Mouse (Mus musculus) midbrain, embryonic 13.5 days (tissue): ENCODE measurements around the gene Sit1. TPM values are rescaled to one million over a fixed set of nuclear protein-coding genes. Genes with fewer than 3 reads are reported as not detected.

ENCODE experiments used
- ATAC-seq: fragments of 200-750 bp; cut with Nextera tagmentation; 2 replicates; pipeline ENCODE4 v1.8.0; 2017; ENCODE audit warnings: mild to moderate bottlenecking, moderate TSS enrichment, moderate library complexity
- H3K27ac ChIP-seq: fragments of 300-500 bp; sonication (generic); 2 replicates; pipeline ENCODE4 v1.5.1; 2015; ENCODE audit warnings: inconsistent platforms, mild to moderate bottlenecking, moderate library complexity
- H3K27me3 ChIP-seq: fragments of 300-500 bp; sonication (generic); 2 replicates; pipeline ENCODE4 v1.6.1; 2015; ENCODE audit warnings: mild to moderate bottlenecking, inconsistent platforms
- H3K36me3 ChIP-seq: fragments of 300-500 bp; sonication (generic); 2 replicates; pipeline ENCODE4 v1.6.1; 2015; ENCODE audit warnings: mild to moderate bottlenecking, inconsistent platforms
- H3K4me1 ChIP-seq: fragments of 300-500 bp; sonication (generic); replicated peaks from 2 replicates; pipeline ENCODE4 v1.6.1; 2015; ENCODE audit warnings: inconsistent platforms
- H3K4me2 ChIP-seq: fragments of 300-500 bp; sonication (generic); replicated peaks from 2 replicates; pipeline ENCODE4 v1.6.1; 2015; ENCODE audit warnings: moderate library complexity, mild to moderate bottlenecking, inconsistent platforms
- H3K4me3 ChIP-seq: fragments of 300-500 bp; sonication (generic); replicated peaks from 2 replicates; pipeline ENCODE4 v1.5.1; 2015; ENCODE audit warnings: mild to moderate bottlenecking, inconsistent platforms
- H3K9ac ChIP-seq: fragments of 300-500 bp; sonication (generic); replicated peaks from 2 replicates; pipeline ENCODE4 v1.6.1; 2015; ENCODE audit warnings: mild to moderate bottlenecking, inconsistent platforms
- H3K9me3 ChIP-seq: fragments of 300-500 bp; sonication (generic); 2 replicates; pipeline ENCODE4 v1.6.1; 2016; ENCODE audit warnings: mild to moderate bottlenecking, inconsistent platforms
- WGBS: fragments of 180-500 bp; shearing (Covaris S2); methylation state at CpG from one replicate; pipeline ENCODE4 v1.1.7; 2015; 5-methylcytosine and 5-hydroxymethylcytosine counted together
- polyA plus RNA-seq: library from polyadenylated mRNA; unstranded; fragments of >200 nt; fragmentation: Nextera tagmentation; extraction: Ambion mirVana; gene quantifications from 2 replicates; pipeline ENCODE4 v1.2.1, GENCODE M21; 2015

Sit1 gene
- polyA plus RNA-seq, 1 experiment from 2014 or later = not detected

DNA sequence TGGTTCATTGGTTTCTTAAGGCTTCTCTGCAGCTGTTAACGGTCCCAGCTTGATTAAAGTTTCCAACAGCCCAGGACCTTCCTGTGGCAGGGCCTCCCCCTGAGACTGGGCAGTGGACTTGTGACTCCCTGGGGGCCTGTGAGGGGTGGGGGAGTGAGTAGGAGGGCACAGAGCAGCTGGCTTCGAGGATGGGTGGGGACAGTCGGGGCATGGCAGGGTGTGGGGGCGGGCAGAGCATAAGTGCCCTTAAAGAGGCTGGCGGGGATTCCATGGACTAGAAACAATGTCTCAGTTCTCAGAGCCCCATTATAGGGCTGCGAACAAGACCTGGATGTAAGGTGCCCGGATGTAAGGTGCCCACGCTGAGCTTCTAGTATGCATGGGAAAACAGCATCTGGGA, 26.4 kb downstream of the Sit1 start:
- 24% methylated on average over 8 of the region's 8 CpGs for WGBS

GRCm38 (mm10) chr4:43456470-43456869, 27.1 kb downstream of the Sit1 start:
- no peak for ATAC-seq
- Histone ChIP-seq H3K9ac (no peak overlapping the region), H3K4me3 (no peak overlapping the region), H3K9me3 (no peaks in the 10 kb centered on the region), H3K27me3 (peaks cover 27% of the 10 kb centered on the region), H3K4me1 (peaks cover 21% of the 10 kb centered on the region), H3K4me2 (no peak overlapping the region), H3K27ac (no peak overlapping the region), H3K36me3 (no peaks in the 10 kb centered on the region)
- WGBS = 35% methylated on average over 4 of the region's 4 CpGs

More for the DNA sequence above, 26.4 kb downstream of the Sit1 start:
- ATAC-seq = no peak
- Histone ChIP-seq H3K27ac (no peak overlapping the region), H3K27me3 (peaks cover 27% of the 10 kb centered on the region), H3K36me3 (no peaks in the 10 kb centered on the region), H3K4me3 (no peak overlapping the region), H3K4me1 (peaks cover 21% of the 10 kb centered on the region), H3K9me3 (no peaks in the 10 kb centered on the region), H3K4me2 (no peak overlapping the region), H3K9ac (no peak overlapping the region)

- WGBS = 32% methylated on average over 20 of the region's 20 CpGs
These were observed 29.3 kb downstream of the Sit1 start, which contains the start of gene Cd72 for GRCm38 (mm10) chr4:43454041-43454836. Gene Cd72 (minus strand): TSS chr4:43454628.

GRCm38 (mm10) chr4:43453413-43453812, 30.1 kb downstream of the Sit1 start:
- peak; percentile 53; the same call in 1 of the 2 replicates for ATAC-seq
- Histone ChIP-seq H3K27ac (no peak overlapping the region), H3K4me3 (peak overlapping the region; percentile 13), H3K4me1 (peaks cover 21% of the 10 kb centered on the region), H3K9me3 (no peaks in the 10 kb centered on the region), H3K27me3 (peaks cover 27% of the 10 kb centered on the region), H3K4me2 (peak overlapping the region; percentile 49), H3K36me3 (0 out of 2 replicates have a peak, but pooled peaks cover 2% of the 10 kb centered on the region), H3K9ac (peak overlapping the region; percentile 50)
- under 1% methylated on average over 18 of the region's 18 CpGs for WGBS

More at GRCm38 (mm10) chr4:43454041-43454836, 29.3 kb downstream of the Sit1 start, which contains the start of gene Cd72:
- Histone ChIP-seq H3K4me1 (peaks cover 21% of the 10 kb centered on the region), H3K4me3 (peak within 1 kb of the TSS; percentile 13), H3K36me3 (no peaks in the 10 kb centered on the region), H3K9ac (peak within 1 kb of the TSS; percentile 50), H3K27me3 (peaks cover 27% of the 10 kb centered on the region), H3K4me2 (peak within 1 kb of the TSS; percentile 49), H3K27ac (no peak within 1 kb of the TSS), H3K9me3 (no peaks in the 10 kb centered on the region)
- no peak for ATAC-seq

DNA sequence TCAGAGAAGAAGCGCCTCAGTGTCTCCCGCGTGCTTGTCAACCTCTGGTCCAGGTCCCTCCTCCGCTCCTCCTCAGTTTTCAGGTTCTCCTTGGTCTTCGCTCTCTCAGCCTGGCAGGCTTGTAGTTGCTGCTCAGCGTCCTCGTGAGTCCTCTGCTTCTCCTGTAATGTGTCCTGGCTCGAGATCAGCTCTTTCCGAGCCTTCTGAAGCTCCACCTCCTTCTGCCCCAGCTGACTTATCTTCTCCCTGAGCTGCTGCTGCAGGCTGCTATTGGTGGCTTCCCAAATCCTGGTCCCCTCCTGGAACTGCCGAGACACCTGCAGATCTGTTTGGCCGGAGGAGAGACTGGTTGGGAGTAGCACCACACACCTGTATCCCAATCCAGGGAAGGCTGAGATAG, 31.2 kb downstream of the Sit1 start:
- H3K27me3 ChIP-seq = peaks cover 27% of the 10 kb centered on the region
- peaks cover 13% of the 10 kb centered on the region for H3K36me3 ChIP-seq
- WGBS = 68% methylated on average over 11 of the region's 11 CpGs
- no peak for ATAC-seq
- no peak overlapping the region for H3K4me2 ChIP-seq
- peaks cover 21% of the 10 kb centered on the region for H3K4me1 ChIP-seq
- no peak overlapping the region for H3K9ac ChIP-seq
- H3K27ac ChIP-seq = no peak overlapping the region
- no peaks in the 10 kb centered on the region for H3K9me3 ChIP-seq
- no peak overlapping the region for H3K4me3 ChIP-seq

DNA sequence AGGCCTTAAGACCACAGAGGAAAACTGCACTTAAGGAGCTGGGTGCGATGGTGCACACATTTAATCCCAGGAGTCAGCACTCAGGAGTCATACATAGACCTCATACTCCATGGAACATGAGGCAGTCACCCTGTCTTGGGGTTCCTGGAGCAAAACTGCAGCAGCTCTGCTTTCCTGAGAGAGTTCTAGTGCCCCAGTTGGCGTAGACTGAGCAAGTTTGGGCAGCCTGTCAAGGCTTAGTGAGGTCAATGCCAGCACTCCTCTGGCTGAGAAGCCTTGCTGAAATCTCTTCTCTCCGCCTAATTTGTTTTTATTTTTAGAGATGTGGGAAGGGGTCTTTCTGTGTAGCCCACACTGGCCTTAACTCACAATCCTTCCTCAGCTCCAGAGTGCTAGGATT, 35.0 kb downstream of the Sit1 start:
- Histone ChIP-seq H3K4me1 (peaks cover 22% of the 10 kb centered on the region), H3K9ac (no peak overlapping the region), H3K4me2 (no peak overlapping the region), H3K27ac (no peak overlapping the region), H3K9me3 (no peaks in the 10 kb centered on the region), H3K36me3 (peaks cover 38% of the 10 kb centered on the region), H3K4me3 (no peak overlapping the region), H3K27me3 (peaks cover 12% of the 10 kb centered on the region)
- ATAC-seq = no peak
- 91% methylated on average over 3 of the region's 3 CpGs for WGBS

- H3K27me3 ChIP-seq = no peaks in the 10 kb centered on the region; the same call in 1 of the 2 replicates
- no peaks in the 10 kb centered on the region for H3K9me3 ChIP-seq
- H3K27ac ChIP-seq = no peak overlapping the region
- H3K9ac ChIP-seq = no peak overlapping the region
- peaks cover 17% of the 10 kb centered on the region for H3K4me1 ChIP-seq
- H3K36me3 ChIP-seq = peaks cover 38% of the 10 kb centered on the region
- WGBS = 88% methylated on average over 13 of the region's 13 CpGs
- no peak overlapping the region for H3K4me2 ChIP-seq
- H3K4me3 ChIP-seq = no peak overlapping the region
- ATAC-seq = no peak
These were observed 36.3 kb downstream of the Sit1 start for GRCm38 (mm10) chr4:43447251-43447650.

- no peak for ATAC-seq
- Histone ChIP-seq H3K9me3 (no peaks in the 10 kb centered on the region), H3K4me1 (peaks cover 21% of the 10 kb centered on the region), H3K9ac (peak overlapping the region; percentile 100), H3K27ac (peak overlapping the region; percentile 97), H3K27me3 (no peaks in the 10 kb centered on the region), H3K4me3 (peak overlapping the region; percentile 98), H3K36me3 (peaks cover 36% of the 10 kb centered on the region), H3K4me2 (peak overlapping the region; percentile 97)
- under 1% methylated on average over 25 of the region's 28 CpGs for WGBS
These were observed 40.0 kb downstream of the Sit1 start for GRCm38 (mm10) chr4:43443511-43443910.

- peaks cover 21% of the 10 kb centered on the region for H3K4me1 ChIP-seq
- peak overlapping the region; percentile 98 for H3K4me3 ChIP-seq
- ATAC-seq = peak; percentile 77
- peak overlapping the region; percentile 97 for H3K27ac ChIP-seq
- peak overlapping the region; percentile 100 for H3K9ac ChIP-seq
- H3K27me3 ChIP-seq = no peaks in the 10 kb centered on the region
- under 1% methylated on average over 86 of the region's 88 CpGs for WGBS
- H3K9me3 ChIP-seq = no peaks in the 10 kb centered on the region
- H3K4me2 ChIP-seq = peak overlapping the region; percentile 97
- H3K36me3 ChIP-seq = peaks cover 28% of the 10 kb centered on the region
These were observed 40.8 kb downstream of the Sit1 start for GRCm38 (mm10) chr4:43442456-43443361.

DNA sequence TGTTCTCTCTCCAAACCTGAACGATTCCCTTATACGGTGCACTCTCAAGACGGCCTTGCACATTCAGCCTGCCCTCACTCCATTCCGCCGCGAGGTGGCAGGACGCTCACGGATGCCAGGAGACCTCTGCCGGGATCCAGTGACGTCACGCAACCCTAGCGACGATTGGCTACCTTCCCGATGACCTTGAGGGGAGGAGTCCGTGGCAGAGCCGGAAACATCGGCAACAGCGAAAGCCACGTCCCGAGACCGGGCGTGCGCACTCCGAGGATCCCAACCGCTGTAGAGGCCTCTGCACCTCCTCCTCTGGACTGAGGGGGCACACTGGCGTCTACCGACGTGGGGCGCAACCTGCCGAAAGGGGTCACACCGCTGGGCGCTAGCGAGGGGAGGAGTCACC, 41.5 kb downstream of the Sit1 start:
- under 1% methylated on average over 33 of the region's 33 CpGs for WGBS
- ATAC-seq = peak; percentile 95
- peak overlapping the region; percentile 100 for H3K9ac ChIP-seq

GRCm38 (mm10) chr4:43441639-43442038, 41.9 kb downstream of the Sit1 start, which contains the start of gene Tesk1:
Gene Tesk1 (plus strand): TSS chr4:43441939.
- peaks cover 21% of the 10 kb centered on the region for H3K4me1 ChIP-seq
- peak within 1 kb of the TSS; percentile 98 for H3K4me3 ChIP-seq
- H3K9me3 ChIP-seq = no peaks in the 10 kb centered on the region
- peak within 1 kb of the TSS; percentile 97 for H3K27ac ChIP-seq
- peak within 1 kb of the TSS; percentile 97 for H3K4me2 ChIP-seq
- H3K27me3 ChIP-seq = no peaks in the 10 kb centered on the region
- WGBS = 24% methylated on average over 4 of the region's 4 CpGs
- peaks cover 18% of the 10 kb centered on the region for H3K36me3 ChIP-seq
- H3K9ac ChIP-seq = peak within 1 kb of the TSS; percentile 100
- peak; percentile 10 for ATAC-seq

More for the DNA sequence above, 41.5 kb downstream of the Sit1 start:
- Histone ChIP-seq H3K27me3 (no peaks in the 10 kb centered on the region), H3K9me3 (no peaks in the 10 kb centered on the region), H3K4me2 (peak overlapping the region; percentile 97), H3K27ac (peak overlapping the region; percentile 97), H3K4me3 (peak overlapping the region; percentile 98), H3K4me1 (peaks cover 21% of the 10 kb centered on the region), H3K36me3 (peaks cover 22% of the 10 kb centered on the region)
